Mouse (Mus musculus) CH12.LX (cell line): Measurements from ENCODE around the gene Pdzd2. TPM values are rescaled to one million over a fixed set of nuclear protein-coding genes. Genes with fewer than 3 reads are reported as not detected.

Experiments
- DNase-seq: peaks from one replicate; pipeline ENCODE4 v3.0.0-alpha.2; 2013; ENCODE audit errors: extremely low read depth
- H3K27ac ChIP-seq: 2 replicates; pipeline ENCODE4 v1.5.1; 2012; ENCODE audit warnings: low read depth, mild to moderate bottlenecking, control low read depth, moderate library complexity; ENCODE audit not compliant: insufficient read depth
- H3K27me3 ChIP-seq: replicated peaks from 2 replicates; pipeline ENCODE3; 2012; ENCODE audit warnings: inconsistent platforms
- H3K36me3 ChIP-seq, 2 experiments: replicated peaks in 1 of 2; 2 replicates each; pipeline versions ENCODE3 to v1.6.1; 2012; ENCODE audit warnings: inconsistent platforms in 1 of 2, low read length in 1 of 2, mild to moderate bottlenecking in 1 of 2, mixed read lengths in 1 of 2, moderate library complexity in 1 of 2; ENCODE audit not compliant: control insufficient read depth in 1 of 2, insufficient read depth in 1 of 2
- H3K4me1 ChIP-seq, 2 experiments: 2 replicates each; pipeline ENCODE4 v1.6.1; 2012; ENCODE audit warnings: inconsistent platforms in 1 of 2, moderate library complexity in 1 of 2; ENCODE audit not compliant: insufficient read depth in 2 of 2, control insufficient read depth in 1 of 2
- H3K4me2 ChIP-seq: 2 replicates; pipeline ENCODE4 v1.6.1; 2012; ENCODE audit warnings: low read depth, mild to moderate bottlenecking, control low read depth; ENCODE audit not compliant: poor library complexity, insufficient read depth, severe bottlenecking
- H3K4me3 ChIP-seq, 3 experiments: fragments of 150-350 bp in 1 of 3; sonication (generic) in 1 of 3; replicated peaks in 1 of 3; 2 replicates each; pipeline versions ENCODE3 to v1.5.1; 2011 to 2012; ENCODE audit warnings: low read depth in 2 of 3, low read length in 2 of 3, mild to moderate bottlenecking in 2 of 3, moderate library complexity in 2 of 3, control low read depth in 1 of 3, improper control_type of control experiment in 1 of 3, inconsistent platforms in 1 of 3, mixed read lengths in 1 of 3; ENCODE audit not compliant: poor library complexity in 1 of 3
- H3K79me2 ChIP-seq: replicated peaks from 2 replicates; pipeline ENCODE4 v1.6.1; 2012; ENCODE audit warnings: mild to moderate bottlenecking, moderate library complexity; ENCODE audit not compliant: control insufficient read depth, poor library complexity, insufficient read depth, severe bottlenecking; ENCODE audit errors: extremely low read depth
- H3K9ac ChIP-seq: 2 replicates; pipeline ENCODE4 v1.6.1; 2012; ENCODE audit warnings: low read depth, mild to moderate bottlenecking, control low read depth, moderate library complexity; ENCODE audit not compliant: insufficient read depth
- H3K9me3 ChIP-seq: replicated peaks from 2 replicates; pipeline ENCODE3; 2012; ENCODE audit warnings: low read length, inconsistent platforms, mixed read lengths
- BHLHE40 ChIP-seq: IDR thresholded peaks from 2 replicates; pipeline ENCODE4 v1.6.1; 2011; ENCODE audit warnings: mild to moderate bottlenecking, low read depth, low read length, improper control_type of control experiment
- CHD1 ChIP-seq: IDR thresholded peaks from 2 replicates; pipeline ENCODE4 v1.6.1; 2012; ENCODE audit warnings: low read depth, low read length, improper control_type of control experiment, inconsistent platforms
- E2F4 ChIP-seq: IDR thresholded peaks from 2 replicates; pipeline ENCODE4 v1.6.1; 2011; ENCODE audit warnings: low read depth, low read length, improper control_type of control experiment; ENCODE audit not compliant: insufficient replicate concordance
- ETS1 ChIP-seq: conservative IDR thresholded peaks from 2 replicates; pipeline ENCODE4 v1.6.1; 2012; ENCODE audit warnings: low read depth, mild to moderate bottlenecking, inconsistent platforms, low read length, improper control_type of control experiment, moderate library complexity
- GABPA ChIP-seq: IDR thresholded peaks from 2 replicates; pipeline ENCODE4 v1.6.1; 2012; ENCODE audit warnings: low read depth, low read length, improper control_type of control experiment, inconsistent platforms; ENCODE audit not compliant: insufficient replicate concordance
- HCFC1 ChIP-seq: IDR thresholded peaks from 2 replicates; pipeline ENCODE4 v1.6.1; 2012; ENCODE audit warnings: low read depth, mild to moderate bottlenecking, inconsistent platforms, low read length, improper control_type of control experiment
- JUND ChIP-seq: conservative IDR thresholded peaks from 2 replicates; pipeline ENCODE4 v1.6.1; 2011; ENCODE audit warnings: low read depth, low read length, improper control_type of control experiment
- MAFK ChIP-seq: IDR thresholded peaks from 2 replicates; pipeline ENCODE4 v1.6.1; 2011; ENCODE audit warnings: low read length, improper control_type of control experiment; ENCODE audit not compliant: insufficient replicate concordance
- MAX ChIP-seq: IDR thresholded peaks from 2 replicates; pipeline ENCODE4 v1.6.1; 2011; ENCODE audit warnings: low read length, improper control_type of control experiment
- MXI1 ChIP-seq: IDR thresholded peaks from 2 replicates; pipeline ENCODE4 v1.6.1; 2011; ENCODE audit warnings: mild to moderate bottlenecking, low read depth, low read length, improper control_type of control experiment
- MYC ChIP-seq: IDR thresholded peaks from 2 replicates; pipeline ENCODE4 v1.6.1; 2011; ENCODE audit warnings: low read depth, mild to moderate bottlenecking, improper control_type of control experiment, low read length
- PAX5 ChIP-seq: IDR thresholded peaks from 2 replicates; pipeline ENCODE4 v1.6.1; 2012; ENCODE audit warnings: low read length, inconsistent platforms, mixed read lengths
- POLR2A ChIP-seq: IDR thresholded peaks from 2 replicates; pipeline ENCODE4 v1.6.1; 2011; ENCODE audit warnings: low read depth, mild to moderate bottlenecking, improper control_type of control experiment, low read length
- SIN3A ChIP-seq: IDR thresholded peaks from 2 replicates; pipeline ENCODE4 v1.6.1; 2012; ENCODE audit warnings: low read length, improper control_type of control experiment, inconsistent platforms
- USF1 ChIP-seq: IDR thresholded peaks from 2 replicates; pipeline ENCODE4 v1.6.1; 2014; ENCODE audit warnings: low read depth, mild to moderate bottlenecking, inconsistent platforms, low read length, improper control_type of control experiment
- USF2 ChIP-seq: conservative IDR thresholded peaks from 2 replicates; pipeline ENCODE4 v1.6.1; 2011; ENCODE audit warnings: low read depth, low read length, improper control_type of control experiment
- ZC3H11A ChIP-seq: IDR thresholded peaks from 2 replicates; pipeline ENCODE4 v1.6.1; 2012; ENCODE audit warnings: low read depth, mild to moderate bottlenecking, inconsistent platforms, low read length, improper control_type of control experiment
- ZMIZ1 ChIP-seq: IDR thresholded peaks from 2 replicates; pipeline ENCODE4 v1.6.1; 2012; ENCODE audit warnings: low read depth, mild to moderate bottlenecking, inconsistent platforms, low read length, improper control_type of control experiment
- dilution Hi-C: fragments of 300-500 bp; cut with MboI; formaldehyde crosslinking; loops from 2 replicates; pipeline ENCODE4 v1.14.3; 2020; ENCODE audit warnings: low sequenced_read_pairs; ENCODE audit not compliant: extremely low pct_unique_long_range_greater_than_20kb, extremely low pct_ligation_motif_present
- in situ Hi-C: fragments of 300-500 bp; cut with MboI; formaldehyde crosslinking; loops from 3 replicates; pipeline ENCODE4 v1.14.3; 2019; ENCODE audit warnings: low sequenced_read_pairs, low pct_ligation_motif_present, low pct_unique_long_range_greater_than_20kb, mixed read lengths
- polyA plus RNA-seq: library from polyadenylated mRNA; unstranded; fragments of >175 nt; gene quantifications from 2 replicates; pipeline ENCODE4 v1.2.1, GENCODE M21; 2012; ENCODE audit warnings: low read depth; ENCODE audit not compliant: insufficient read length
- total RNA-seq, 2 experiments: library from RNA; depleted of rRNA; stranded (reverse); fragments of 300-350 nt in 1 of 2; fragments of >200 nt in 1 of 2; gene quantifications; 2 replicates each; pipeline ENCODE4 v1.2.3; 2012 to 2014

Gene Pdzd2
- total and polyA plus RNA-seq, 3 experiments: 0.04 to 0.24 (median 0.17) TPM

- Histone ChIP-seq H3K27me3 (peaks cover 21% of the 10 kb centered on the region), H3K79me2 (no peaks in the 10 kb centered on the region), H3K9ac (no peak overlapping the region), H3K9me3 (no peaks in the 10 kb centered on the region), H3K27ac (no peak overlapping the region), H3K4me3 (no peak overlapping the region), H3K36me3 (no peaks in the 10 kb centered on the region), H3K4me1 (peaks cover 3 to 6% of the 10 kb centered on the region in 2 experiments; a peak in 2 of 4 replicates), H3K4me2 (no peak overlapping the region)
- no peak for TF ChIP-seq MXI1
- no peak for TF ChIP-seq ETS1
- TF ChIP-seq GABPA: no peak
- TF ChIP-seq BHLHE40: no peak
- no peak for TF ChIP-seq PAX5
- TF ChIP-seq USF2: no peak
- TF ChIP-seq MYC: no peak
- no peak for TF ChIP-seq JUND
- no peak for TF ChIP-seq POLR2A
- no peak for TF ChIP-seq MAFK
- no peak for TF ChIP-seq E2F4
- TF ChIP-seq MAX: no peak
- no peak for DNase-seq
- dilution Hi-C loops (no loop called here), in situ Hi-C loops (no loop called here)
Observed at GRCm38 (mm10) chr15:12315996-12316395, 423.7 kb downstream of the Pdzd2 start.

- no peak overlapping the region for H3K9ac ChIP-seq
- no peaks in the 10 kb centered on the region for H3K36me3 ChIP-seq
- peaks cover 13% of the 10 kb centered on the region for H3K27me3 ChIP-seq
- in situ Hi-C loops: no loop called here
- no peaks in the 10 kb centered on the region for H3K79me2 ChIP-seq
- no peak overlapping the region for H3K27ac ChIP-seq
- DNase-seq: no peak
- H3K9me3 ChIP-seq: no peaks in the 10 kb centered on the region
- no peak overlapping the region for H3K4me2 ChIP-seq
- H3K4me1 ChIP-seq: peaks cover 3% of the 10 kb centered on the region in 2 experiments; a peak in 1 of 4 replicates
- dilution Hi-C loops: no loop called here
- no peak overlapping the region for H3K4me3 ChIP-seq
- TF ChIP-seq ZC3H11A (no peak), ZMIZ1 (no peak), SIN3A (no peak), POLR2A (no peak), CHD1 (no peak), USF1 (no peak), E2F4 (no peak), ETS1 (no peak), BHLHE40 (no peak), MXI1 (no peak), HCFC1 (no peak), MAX (no peak)
Observed at GRCm38 (mm10) chr15:12314584-12314983, 425.1 kb downstream of the Pdzd2 start.
